Mouse (Mus musculus) erythroblast, embryonic 14.5 days (primary cell): Measurements from ENCODE around the gene Alyref2.

Experiments
- GATA1 ChIP-seq: IDR thresholded peaks from 2 replicates; pipeline ENCODE4 v1.6.1; 2012; ENCODE audit warnings: low read length, inconsistent platforms, mixed read lengths
- TAL1 ChIP-seq: IDR thresholded peaks from 3 replicates; pipeline ENCODE4 v1.6.1; 2012; ENCODE audit warnings: low read length, inconsistent platforms, mixed read lengths

DNA sequence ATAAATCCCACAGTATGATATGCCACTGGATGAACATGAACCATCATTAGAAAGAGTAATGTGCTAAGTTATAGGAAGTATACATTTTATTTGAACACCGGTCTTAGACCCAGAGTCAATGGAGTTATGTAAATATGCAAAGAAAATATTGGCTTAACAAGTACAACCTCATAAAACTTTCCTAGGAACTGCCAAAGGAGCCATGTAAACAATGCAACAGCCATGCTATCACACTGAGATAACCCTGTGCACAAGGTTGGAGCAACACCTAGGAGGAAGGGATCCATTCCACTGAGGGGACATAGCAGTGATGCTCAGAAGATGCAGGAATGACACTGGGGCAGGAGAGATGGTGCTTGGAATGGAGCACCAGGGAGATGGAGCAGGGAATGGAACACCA is 10.5 kb downstream of the Alyref2 start:
- TF ChIP-seq GATA1 = no peak
- no peak for TF ChIP-seq TAL1
